9 mouse cellular contexts compared by ENCODE assay signal in genomic region chr13:34125711-34126110, GRCm38 (mm10). TPM values are rescaled to one million over a fixed set of nuclear protein-coding genes. Genes with fewer than 3 reads are reported as not detected.
DNase-seq lines count a peak whose midpoint lies in the region; ATAC-seq and TF ChIP-seq lines count a peak whose summit lies in the region.
"Had no signal": no experiment of that assay in that cellular context is flagged by ENCODE, and none has a peak within 500 bp of the region (broad histone marks: within the 10 kb centered on the region; RNA-seq: fewer than 3 reads in every experiment).

No protein-coding gene starts in this region.

- peak; percentile 95 for DNase-seq in heart, adult 11 months
- DNase-seq in gastrocnemius, adult 2 months: peak; percentile 83
- peak; percentile 69 for DNase-seq in kidney, adult 18-20 months
- no peak for DNase-seq in adrenal gland, postnatal 14 days
- no peak for DNase-seq in retina, postnatal 1 day
- DNase-seq: lung, embryonic 14.5 days had no signal

- peaks cover 7% of the 10 kb centered on the region; the same call in 1 of the 2 replicates for H3K36me3 ChIP-seq in heart, embryonic 12.5 days
- H3K36me3 ChIP-seq in midbrain, embryonic 16.5 days (ENCODE audit: control insufficient read depth, insufficient read depth, low read length): peaks cover 4% of the 10 kb centered on the region
- H3K36me3 ChIP-seq in liver, embryonic 12.5 days: no peaks in the 10 kb centered on the region

- H3K27ac ChIP-seq in heart, embryonic 12.5 days (ENCODE audit: poor library complexity, severe bottlenecking): no peak overlapping the region
- no peak overlapping the region for H3K27ac ChIP-seq in gastrocnemius, adult 2 months
- H3K27ac ChIP-seq in midbrain, embryonic 16.5 days (ENCODE audit: low read length): no peak overlapping the region
- H3K27ac ChIP-seq in liver, embryonic 12.5 days: no peak overlapping the region

- no peak overlapping the region for H3K9ac ChIP-seq in heart, embryonic 12.5 days
- H3K9ac ChIP-seq in midbrain, embryonic 16.5 days (ENCODE audit: low read depth, low read length): peak overlapping the region; percentile 55
- no peak overlapping the region for H3K9ac ChIP-seq in liver, embryonic 12.5 days
- H3K9ac ChIP-seq: lung, embryonic 14.5 days had no signal

- no peak overlapping the region for H3K4me2 ChIP-seq in heart, embryonic 12.5 days
- H3K4me2 ChIP-seq in midbrain, embryonic 16.5 days (ENCODE audit: low read length): peak overlapping the region; percentile 82
- H3K4me2 ChIP-seq in liver, embryonic 12.5 days: no peak overlapping the region
- H3K4me2 ChIP-seq: lung, embryonic 14.5 days had no signal

- TF ChIP-seq CTCF in gastrocnemius, adult 2 months (IDR thresholded peaks at IDR 0.05): no peak

- H3K27me3 ChIP-seq in heart, embryonic 12.5 days (replicated peaks): no peaks in the 10 kb centered on the region
- H3K27me3 ChIP-seq in midbrain, embryonic 16.5 days (ENCODE audit: control insufficient read depth, insufficient read depth, low read depth, low read length): no peaks in the 10 kb centered on the region
- H3K27me3 ChIP-seq in liver, embryonic 12.5 days (replicated peaks): peaks cover 33% of the 10 kb centered on the region

- intact Hi-C loops in gastrocnemius, adult 2 months (cut with DNase I): no loop called here

- no peak overlapping the region for H3K4me3 ChIP-seq in heart, embryonic 12.5 days
- H3K4me3 ChIP-seq in gastrocnemius, adult 2 months: no peak overlapping the region
- peak overlapping the region; percentile 45 for H3K4me3 ChIP-seq in midbrain, embryonic 16.5 days (ENCODE audit: low read depth, low read length)
- no peak overlapping the region for H3K4me3 ChIP-seq in liver, embryonic 12.5 days

- no peaks in the 10 kb centered on the region for H3K9me3 ChIP-seq in heart, embryonic 12.5 days (replicated peaks)
- H3K9me3 ChIP-seq in midbrain, embryonic 16.5 days (replicated peaks; ENCODE audit: control insufficient read depth, low read length, poor library complexity, severe bottlenecking): no peaks in the 10 kb centered on the region
- H3K9me3 ChIP-seq in liver, embryonic 12.5 days (replicated peaks): no peaks in the 10 kb centered on the region

- no peak for ATAC-seq in heart, embryonic 12.5 days (ENCODE audit: insufficient number of reproducible peaks, low FRiP score)
- no peak for ATAC-seq in midbrain, embryonic 16.5 days
- ATAC-seq in liver, embryonic 12.5 days: no peak

- peaks cover 11% of the 10 kb centered on the region for H3K4me1 ChIP-seq in heart, embryonic 12.5 days (replicated peaks)
- peaks cover 29% of the 10 kb centered on the region for H3K4me1 ChIP-seq in midbrain, embryonic 16.5 days (ENCODE audit: control insufficient read depth, insufficient read depth, low read length)
- H3K4me1 ChIP-seq in liver, embryonic 12.5 days: peaks cover 16% of the 10 kb centered on the region

- 73% methylated on average over 4 of the region's 4 CpGs for WGBS in heart, embryonic 12.5 days
- 27% methylated on average over 4 of the region's 4 CpGs for WGBS in midbrain, embryonic 16.5 days
- WGBS in liver, embryonic 12.5 days (ENCODE audit: insufficient replicate concordance): 74% methylated on average over 4 of the region's 4 CpGs

RNA-seq across cellular contexts. Expression of gene Tubb2b, which starts 4.6 kb away (rescaled TPM):
- 24.2 and 28.8 TPM in 2 replicates for polyA plus RNA-seq in heart, embryonic 12.5 days (2016; fragmentation: Nextera tagmentation; extraction: Ambion mirVana)
- 1 to 10 TPM; 1.5 to 3.2 TPM for total RNA-seq in gastrocnemius, adult 2 months (2021)
- polyA plus RNA-seq in midbrain, embryonic 16.5 days (2015; fragmentation: Nextera tagmentation; extraction: Ambion mirVana): 1,230 and 1,315 TPM in 2 replicates
- 5.5 and 22.5 TPM in 2 replicates for total RNA-seq in adrenal gland, postnatal 14 days (2021)
- 1.6 and 1.9 TPM in 2 replicates for polyA plus RNA-seq in liver, embryonic 12.5 days (2016; fragmentation: Nextera tagmentation; extraction: Ambion mirVana)

RNA-seq across cellular contexts. Expression of gene Psmg4, which starts 37.1 kb away (rescaled TPM):
- polyA plus RNA-seq in heart, embryonic 12.5 days (2016; fragmentation: Nextera tagmentation; extraction: Ambion mirVana): 76.9 and 78.8 TPM in 2 replicates
- total RNA-seq in gastrocnemius, adult 2 months (2021): 10 to 100 TPM; 13.6 to 14.4 TPM
- polyA plus RNA-seq in midbrain, embryonic 16.5 days (2015; fragmentation: Nextera tagmentation; extraction: Ambion mirVana): 71.6 and 74.6 TPM in 2 replicates
- total RNA-seq in adrenal gland, postnatal 14 days (2021): 30.2 and 40.3 TPM in 2 replicates
- 55.2 and 60.4 TPM in 2 replicates for polyA plus RNA-seq in liver, embryonic 12.5 days (2016; fragmentation: Nextera tagmentation; extraction: Ambion mirVana)

RNA-seq across cellular contexts. Expression of gene Tubb2a, which starts 47.9 kb away (rescaled TPM):
- 111 and 117 TPM in 2 replicates for polyA plus RNA-seq in heart, embryonic 12.5 days (2016; fragmentation: Nextera tagmentation; extraction: Ambion mirVana)
- total RNA-seq in gastrocnemius, adult 2 months (2021): 10 to 100 TPM in 1 of 2 experiments, 1 to 10 TPM in 1; 6.7 to 23.3 TPM
- 3,297 and 3,828 TPM in 2 replicates for polyA plus RNA-seq in midbrain, embryonic 16.5 days (2015; fragmentation: Nextera tagmentation; extraction: Ambion mirVana)
- 46.1 and 59.9 TPM in 2 replicates for total RNA-seq in adrenal gland, postnatal 14 days (2021)
- 67.3 and 68.1 TPM in 2 replicates for polyA plus RNA-seq in liver, embryonic 12.5 days (2016; fragmentation: Nextera tagmentation; extraction: Ambion mirVana)

Comparison
In these comparisons a context has a peak if more than half of its experiments do, and no peak if none do; other contexts are left out.
1. DNase-seq: peak in heart, adult 11 months (single experiment), gastrocnemius, adult 2 months (single experiment) and kidney, adult 18-20 months (single experiment); none in adrenal gland, postnatal 14 days (single experiment) and retina, postnatal 1 day (single experiment).
2. RNA of gene Tubb2b, which starts 4.6 kb away (polyA plus RNA-seq): 1,230 to 1,315 TPM in midbrain, embryonic 16.5 days; 24.2 to 28.8 TPM in heart, embryonic 12.5 days and 1.6 to 1.9 TPM in liver, embryonic 12.5 days; every median in the first group is over 10 times any median in the second.
3. RNA of gene Tubb2a, which starts 47.9 kb away (polyA plus RNA-seq): 3,297 to 3,828 TPM in midbrain, embryonic 16.5 days; 111 to 117 TPM in heart, embryonic 12.5 days and 67.3 to 68.1 TPM in liver, embryonic 12.5 days; every median in the first group is over 10 times any median in the second.